Mouse (Mus musculus): Measurements from ENCODE around the gene Cpz. TPM values are rescaled to one million over a fixed set of nuclear protein-coding genes. Genes with fewer than 3 reads are reported as not detected.

Gene Cpz
- polyA plus RNA-seq, 1 experiment from 2014 or later, result 1.5 TPM

DNA sequence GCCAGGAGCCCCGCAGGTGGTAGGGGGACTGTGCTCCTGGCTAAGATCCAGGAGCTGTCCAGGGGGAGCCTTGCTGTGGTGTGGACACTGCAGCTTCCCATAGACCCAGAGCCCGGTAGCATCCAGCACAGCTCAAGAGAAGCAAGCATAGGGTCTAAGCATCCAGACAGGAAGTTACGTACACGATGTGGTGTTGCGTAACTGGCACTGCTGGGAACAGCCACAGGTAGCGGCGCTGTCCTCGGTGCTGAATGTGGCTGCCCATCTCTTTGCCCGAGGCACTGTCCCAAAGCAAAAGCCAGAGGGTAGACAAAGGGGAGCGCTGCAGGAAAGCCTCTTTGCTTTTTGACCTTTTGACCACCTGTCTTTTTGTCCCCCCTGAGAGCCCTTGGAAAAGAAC, 6.1 kb upstream of the Cpz start:
- peak; percentile 76 for DNase-seq
- Histone ChIP-seq H3K9me3 (ENCODE audit: low read length) (no peaks in the 10 kb centered on the region), H3K27ac (ENCODE audit: low read depth) (no peak overlapping the region), H3K36me3 (replicated peaks; ENCODE audit: insufficient read depth, low read length) (no peaks in the 10 kb centered on the region), H3K9ac (replicated peaks) (no peak overlapping the region), H3K4me2 (ENCODE audit: low read depth, low read length) (no peak overlapping the region), H3K4me1 (ENCODE audit: insufficient read depth) (no peaks in the 10 kb centered on the region), H3K4me3 (ENCODE audit: low read depth, low read length) (no peak overlapping the region), H3K27me3 (ENCODE audit: insufficient read depth, low read length) (no peaks in the 10 kb centered on the region)
- 18% methylated on average over 10 of the region's 10 CpGs for WGBS (ENCODE audit: insufficient replicate concordance)
- TF ChIP-seq CTCF (IDR thresholded peaks at IDR 0.05; ENCODE audit: low read depth) (no peak), EP300 (IDR thresholded peaks at IDR 0.05; ENCODE audit: low read depth) (no peak)
- ATAC-seq, result no peak

GRCm38 (mm10) chr5:35530442-35530841, 4.9 kb upstream of the Cpz start:
- H3K4me2 ChIP-seq (ENCODE audit: low read depth, low read length), result no peak overlapping the region
- H3K4me1 ChIP-seq (ENCODE audit: insufficient read depth), result no peaks in the 10 kb centered on the region
- TF ChIP-seq EP300 (IDR thresholded peaks at IDR 0.05; ENCODE audit: low read depth), result no peak
- peak; percentile 64 for TF ChIP-seq CTCF (IDR thresholded peaks at IDR 0.05; ENCODE audit: low read depth)
- no peaks in the 10 kb centered on the region for H3K9me3 ChIP-seq (ENCODE audit: low read length)
- DNase-seq (peak; percentile 57), ATAC-seq (no peak)
- H3K27ac ChIP-seq (ENCODE audit: low read depth), result no peak overlapping the region
- H3K36me3 ChIP-seq (replicated peaks; ENCODE audit: insufficient read depth, low read length), result no peaks in the 10 kb centered on the region
- WGBS (ENCODE audit: insufficient replicate concordance), result 9% methylated on average over 4 of the region's 4 CpGs
- no peak overlapping the region for H3K9ac ChIP-seq (replicated peaks)
- no peak overlapping the region for H3K4me3 ChIP-seq (ENCODE audit: low read depth, low read length)
- H3K27me3 ChIP-seq (ENCODE audit: insufficient read depth, low read length), result peaks cover 9% of the 10 kb centered on the region; the same call in 1 of the 2 replicates

DNA sequence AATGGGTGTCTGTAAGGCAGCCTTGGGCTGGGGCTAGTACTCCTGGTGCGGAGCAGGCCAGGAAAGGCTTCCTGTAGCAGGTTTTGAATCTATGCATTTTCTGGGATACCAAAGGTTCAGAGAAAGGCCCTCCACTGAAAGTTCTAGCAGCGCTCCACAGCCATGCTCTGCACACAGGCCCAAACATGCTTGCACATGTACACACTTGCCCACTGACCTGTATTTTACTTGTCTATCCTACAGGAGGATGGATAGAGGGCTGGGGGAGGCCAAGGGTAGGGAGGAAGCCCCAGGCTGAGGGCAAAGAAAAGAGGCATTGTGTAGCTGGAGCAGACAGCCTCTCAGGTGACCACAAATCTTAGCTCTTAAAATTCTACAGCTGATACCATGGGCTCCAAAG, 1.1 kb downstream of the Cpz start:
- DNase-seq (no peak), ATAC-seq (no peak)
- H3K4me1 ChIP-seq (ENCODE audit: insufficient read depth), result no peaks in the 10 kb centered on the region
- no peak overlapping the region for H3K9ac ChIP-seq (replicated peaks)
- peaks cover 29% of the 10 kb centered on the region for H3K27me3 ChIP-seq (ENCODE audit: insufficient read depth, low read length)
- TF ChIP-seq EP300 (IDR thresholded peaks at IDR 0.05; ENCODE audit: low read depth) (no peak), CTCF (IDR thresholded peaks at IDR 0.05; ENCODE audit: low read depth) (no peak)
- WGBS (ENCODE audit: insufficient replicate concordance), result 67% methylated on average over 2 of the region's 2 CpGs
- no peaks in the 10 kb centered on the region for H3K36me3 ChIP-seq (replicated peaks; ENCODE audit: insufficient read depth, low read length)
- H3K4me2 ChIP-seq (ENCODE audit: low read depth, low read length), result no peak overlapping the region
- no peaks in the 10 kb centered on the region for H3K9me3 ChIP-seq (ENCODE audit: low read length)
- H3K27ac ChIP-seq (ENCODE audit: low read depth), result no peak overlapping the region
- no peak overlapping the region for H3K4me3 ChIP-seq (ENCODE audit: low read depth, low read length)

DNA sequence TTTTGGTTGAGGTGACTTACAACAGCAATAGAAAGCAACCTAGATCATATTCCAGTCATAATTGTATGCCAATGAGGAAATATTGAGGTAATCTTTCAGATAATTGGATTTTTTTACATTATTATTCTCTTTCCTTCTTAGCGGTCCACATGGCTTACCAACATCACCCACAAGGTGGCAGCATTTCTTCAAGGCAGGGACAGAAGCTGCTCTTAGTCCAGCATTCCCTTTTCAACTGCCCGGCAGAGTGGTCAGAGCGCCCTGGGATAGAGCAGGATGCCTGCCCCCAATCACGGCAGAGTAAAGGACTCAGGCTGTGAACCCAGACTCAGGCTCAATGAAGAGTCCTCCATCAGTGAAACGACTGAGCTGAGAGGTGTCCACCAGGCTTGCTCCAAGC, 1.8 kb downstream of the Cpz start:
- Histone ChIP-seq H3K27ac (ENCODE audit: low read depth) (no peak overlapping the region), H3K9ac (replicated peaks) (no peak overlapping the region), H3K36me3 (replicated peaks; ENCODE audit: insufficient read depth, low read length) (no peaks in the 10 kb centered on the region), H3K4me1 (ENCODE audit: insufficient read depth) (no peaks in the 10 kb centered on the region), H3K9me3 (ENCODE audit: low read length) (no peaks in the 10 kb centered on the region), H3K4me2 (ENCODE audit: low read depth, low read length) (no peak overlapping the region), H3K4me3 (ENCODE audit: low read depth, low read length) (no peak overlapping the region), H3K27me3 (ENCODE audit: insufficient read depth, low read length) (peaks cover 29% of the 10 kb centered on the region)
- ATAC-seq, result no peak
- 4% methylated on average over 5 of the region's 5 CpGs for WGBS (ENCODE audit: insufficient replicate concordance)
- TF ChIP-seq CTCF (IDR thresholded peaks at IDR 0.05; ENCODE audit: low read depth), result peak; percentile 82
- no peak for TF ChIP-seq EP300 (IDR thresholded peaks at IDR 0.05; ENCODE audit: low read depth)
- peak; percentile 66 for DNase-seq

- WGBS (ENCODE audit: insufficient replicate concordance), result 70% methylated on average over 11 of the region's 11 CpGs
- no peaks in the 10 kb centered on the region for H3K9me3 ChIP-seq (ENCODE audit: low read length)
- TF ChIP-seq CTCF (IDR thresholded peaks at IDR 0.05; ENCODE audit: low read depth), result no peak
- TF ChIP-seq EP300 (IDR thresholded peaks at IDR 0.05; ENCODE audit: low read depth), result no peak
- H3K4me2 ChIP-seq (ENCODE audit: low read depth, low read length), result no peak overlapping the region
- no peak overlapping the region for H3K4me3 ChIP-seq (ENCODE audit: low read depth, low read length)
- no peak overlapping the region for H3K9ac ChIP-seq (replicated peaks)
- H3K36me3 ChIP-seq (replicated peaks; ENCODE audit: insufficient read depth, low read length), result no peaks in the 10 kb centered on the region
- H3K27me3 ChIP-seq (ENCODE audit: insufficient read depth, low read length), result no peaks in the 10 kb centered on the region
- DNase-seq (no peak), ATAC-seq (no peak)
- no peak overlapping the region for H3K27ac ChIP-seq (ENCODE audit: low read depth)
- no peaks in the 10 kb centered on the region for H3K4me1 ChIP-seq (ENCODE audit: insufficient read depth)
Measured at GRCm38 (mm10) chr5:35516781-35517180, 8.7 kb downstream of the Cpz start.

GRCm38 (mm10) chr5:35510589-35510988, 14.9 kb downstream of the Cpz start:
- Histone ChIP-seq H3K4me1 (ENCODE audit: insufficient read depth) (no peaks in the 10 kb centered on the region), H3K36me3 (replicated peaks; ENCODE audit: insufficient read depth, low read length) (no peaks in the 10 kb centered on the region), H3K4me3 (ENCODE audit: low read depth, low read length) (no peak overlapping the region), H3K9ac (replicated peaks) (no peak overlapping the region), H3K27ac (ENCODE audit: low read depth) (no peak overlapping the region), H3K4me2 (ENCODE audit: low read depth, low read length) (no peak overlapping the region), H3K27me3 (ENCODE audit: insufficient read depth, low read length) (no peaks in the 10 kb centered on the region), H3K9me3 (ENCODE audit: low read length) (no peaks in the 10 kb centered on the region)
- WGBS (ENCODE audit: insufficient replicate concordance), result 16% methylated on average over 5 of the region's 5 CpGs
- peak; percentile 62 for DNase-seq
- ATAC-seq, result no peak; the same call in 1 of the 2 replicates
- no peak for TF ChIP-seq EP300 (IDR thresholded peaks at IDR 0.05; ENCODE audit: low read depth)
- peak; percentile 90 for TF ChIP-seq CTCF (IDR thresholded peaks at IDR 0.05; ENCODE audit: low read depth)

DNA sequence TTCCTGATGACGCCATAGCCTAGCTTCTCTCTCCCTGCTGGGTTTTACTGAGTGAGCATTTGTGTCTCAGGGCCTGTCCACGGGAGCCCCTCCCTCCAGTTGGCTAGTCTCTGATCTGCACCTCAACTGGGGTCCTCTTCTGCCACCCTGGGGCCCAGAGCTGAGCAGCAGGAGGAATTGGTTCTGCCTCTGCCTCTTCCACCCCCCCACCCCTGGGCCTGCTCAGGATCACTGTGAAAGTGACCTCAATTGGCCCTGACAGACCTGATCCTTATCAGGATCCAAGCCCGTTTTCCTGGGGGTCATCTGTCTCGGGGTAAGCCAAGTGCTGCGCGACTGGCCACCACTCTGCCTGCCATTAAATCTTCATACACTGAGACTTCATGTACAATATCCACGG, 20.5 kb downstream of the Cpz start:
- Histone ChIP-seq H3K4me3 (ENCODE audit: low read depth, low read length) (no peak overlapping the region), H3K4me1 (ENCODE audit: insufficient read depth) (no peaks in the 10 kb centered on the region), H3K4me2 (ENCODE audit: low read depth, low read length) (no peak overlapping the region), H3K9me3 (ENCODE audit: low read length) (no peaks in the 10 kb centered on the region), H3K27ac (ENCODE audit: low read depth) (no peak overlapping the region), H3K36me3 (replicated peaks; ENCODE audit: insufficient read depth, low read length) (no peaks in the 10 kb centered on the region), H3K27me3 (ENCODE audit: insufficient read depth, low read length) (peaks cover 5% of the 10 kb centered on the region; the same call in 1 of the 2 replicates), H3K9ac (replicated peaks) (no peak overlapping the region)
- WGBS (ENCODE audit: insufficient replicate concordance), result 52% methylated on average over 7 of the region's 7 CpGs
- no peak for ATAC-seq
- DNase-seq, result no peak
- no peak for TF ChIP-seq CTCF (IDR thresholded peaks at IDR 0.05; ENCODE audit: low read depth)
- TF ChIP-seq EP300 (IDR thresholded peaks at IDR 0.05; ENCODE audit: low read depth), result no peak
